Mouse (Mus musculus) cortical plate, adult 2 months (tissue): ENCODE results near the gene Zfyve19. TPM values are rescaled to one million over a fixed set of nuclear protein-coding genes. Genes with fewer than 3 reads are reported as not detected.
A peak's percentile ranks its signal among the peaks of the same experiment; 100 is the strongest.

Experiments
- H3K27ac ChIP-seq: fragments of 200-500 bp; 2 replicates; pipeline ENCODE4 v1.5.1; 2012; ENCODE audit warnings: low read length, control low read depth, inconsistent platforms; ENCODE audit not compliant: insufficient read depth
- H3K4me1 ChIP-seq: fragments of 200-500 bp; 2 replicates; pipeline ENCODE4 v1.6.1; 2011; ENCODE audit warnings: low read length; ENCODE audit not compliant: control insufficient read depth, insufficient read depth
- H3K4me3 ChIP-seq: fragments of 200-500 bp; 2 replicates; pipeline ENCODE4 v1.5.1; 2011; ENCODE audit warnings: mild to moderate bottlenecking, low read length, control low read depth; ENCODE audit not compliant: insufficient read depth
- CTCF ChIP-seq: fragments of 200-500 bp; IDR thresholded peaks from 2 replicates; pipeline ENCODE4 v1.5.1; 2011; ENCODE audit warnings: mild to moderate bottlenecking, control low read depth, low read length; ENCODE audit not compliant: insufficient read depth; ENCODE audit errors: extremely low read depth
- POLR2A ChIP-seq: fragments of 200-500 bp; IDR thresholded peaks from 2 replicates; pipeline ENCODE4 v1.6.1; 2011; ENCODE audit warnings: mild to moderate bottlenecking, low read length, control low read depth; ENCODE audit not compliant: insufficient read depth; ENCODE audit errors: extremely low read depth
- polyA plus RNA-seq: library from polyadenylated mRNA; depleted of rRNA; stranded (reverse); fragments of >200 nt; gene quantifications from 2 replicates; pipeline ENCODE4 v1.2.3, GENCODE M21; 2012

Zfyve19 gene
- polyA plus RNA-seq, 1 experiment, result 52.9 TPM

DNA sequence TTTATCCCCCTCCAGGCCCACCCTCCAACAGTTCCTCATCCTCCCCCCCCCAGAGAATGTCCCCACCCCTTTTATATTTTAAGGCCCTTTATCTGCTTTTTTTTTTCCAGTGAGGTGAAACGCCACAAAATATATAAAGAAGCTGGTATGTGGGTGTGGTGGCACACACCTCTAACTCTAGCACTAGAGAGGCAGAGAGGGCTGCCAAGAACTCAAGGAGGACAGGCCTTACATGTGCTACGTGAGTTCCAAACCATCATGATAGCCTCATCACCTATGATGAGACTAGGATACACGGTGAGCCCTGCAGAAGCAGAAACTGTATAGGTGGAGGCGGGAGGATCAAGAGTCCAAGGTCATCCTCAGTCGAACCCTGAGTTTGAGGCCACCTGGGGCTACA is 17.4 kb upstream of the Zfyve19 start:
- no peak for TF ChIP-seq POLR2A
- no peak for TF ChIP-seq CTCF
- H3K4me1 ChIP-seq, result peaks cover 2% of the 10 kb centered on the region; the same call in 1 of the 2 replicates
- no peak overlapping the region for H3K4me3 ChIP-seq
- no peak overlapping the region for H3K27ac ChIP-seq

- Histone ChIP-seq H3K4me1 (peaks cover 2% of the 10 kb centered on the region; the same call in 1 of the 2 replicates), H3K4me3 (no peak overlapping the region), H3K27ac (no peak overlapping the region)
- TF ChIP-seq POLR2A (no peak), CTCF (no peak)
Measured at GRCm38 (mm10) chr2:119194140-119194539, 14.3 kb upstream of the Zfyve19 start.

DNA sequence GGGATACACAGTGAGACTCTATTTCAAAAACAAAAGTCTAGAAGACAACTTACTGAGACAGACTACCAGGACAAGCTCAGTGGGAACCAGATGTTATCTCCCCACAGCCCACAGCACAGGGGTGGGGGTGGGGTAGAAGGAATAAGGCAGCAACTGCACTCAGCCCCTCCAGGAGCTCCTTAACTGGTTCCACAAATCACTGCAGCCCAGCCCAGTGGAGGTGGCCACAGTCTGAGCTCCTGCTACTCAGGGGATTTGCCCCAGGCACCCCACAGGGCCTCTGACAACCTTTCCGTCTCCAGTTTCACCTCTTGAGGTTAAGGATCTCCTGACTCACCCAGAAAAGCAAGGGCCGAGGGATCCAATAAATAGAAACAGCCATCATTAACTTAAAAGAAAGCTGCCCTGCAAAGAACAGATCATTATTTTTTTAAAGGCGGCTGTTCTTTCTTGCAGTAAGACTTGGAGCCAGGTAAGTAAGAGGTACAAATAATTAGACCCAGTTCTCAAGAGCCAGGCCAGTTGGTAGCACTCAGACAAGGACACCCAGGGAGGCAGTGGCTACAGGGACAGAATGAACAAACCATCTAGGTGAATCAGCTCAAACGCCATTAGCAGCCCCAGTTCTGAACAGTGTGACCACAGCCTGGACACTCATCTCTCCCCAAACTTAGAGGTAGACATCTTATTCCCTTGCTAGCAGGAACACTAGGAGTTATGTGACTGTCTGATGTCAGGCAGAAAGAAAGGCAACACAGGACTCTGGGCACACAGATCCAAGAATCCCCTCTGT is 11.9 kb upstream of the Zfyve19 start:
- Histone ChIP-seq H3K4me1 (peaks cover 5% of the 10 kb centered on the region; the same call in 1 of the 2 replicates), H3K4me3 (no peak overlapping the region), H3K27ac (no peak overlapping the region)
- no peak for TF ChIP-seq CTCF
- TF ChIP-seq POLR2A, result no peak

- H3K4me1 ChIP-seq, result peaks cover 5% of the 10 kb centered on the region; the same call in 1 of the 2 replicates
- no peak overlapping the region for H3K27ac ChIP-seq
- H3K4me3 ChIP-seq, result no peak overlapping the region
- TF ChIP-seq POLR2A, result no peak
Measured at GRCm38 (mm10) chr2:119197493-119197892, 10.9 kb upstream of the Zfyve19 start.

DNA sequence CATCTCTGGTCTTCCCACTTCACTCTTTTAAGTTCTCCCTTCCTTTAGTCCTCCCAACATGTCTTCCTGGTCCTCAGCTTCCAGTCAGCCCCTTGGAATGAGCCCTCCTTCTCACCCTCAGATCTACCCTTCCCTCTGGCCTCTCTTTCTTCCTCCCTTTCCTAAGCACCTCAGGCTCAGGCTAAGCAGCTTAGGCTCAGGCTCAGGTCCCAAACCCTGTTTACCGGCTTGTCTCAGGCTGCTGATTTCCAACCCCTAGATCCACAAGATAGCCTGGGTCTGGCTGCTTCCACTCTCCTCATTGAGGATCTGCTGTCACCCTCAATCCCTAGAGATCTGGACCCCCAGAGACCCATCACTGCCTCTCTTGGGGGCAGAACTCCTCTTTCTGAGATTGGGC is 10.4 kb upstream of the Zfyve19 start:
- Histone ChIP-seq H3K4me3 (no peak overlapping the region), H3K4me1 (peaks cover 5% of the 10 kb centered on the region; the same call in 1 of the 2 replicates), H3K27ac (no peak overlapping the region)
- TF ChIP-seq POLR2A (no peak), CTCF (no peak)

DNA sequence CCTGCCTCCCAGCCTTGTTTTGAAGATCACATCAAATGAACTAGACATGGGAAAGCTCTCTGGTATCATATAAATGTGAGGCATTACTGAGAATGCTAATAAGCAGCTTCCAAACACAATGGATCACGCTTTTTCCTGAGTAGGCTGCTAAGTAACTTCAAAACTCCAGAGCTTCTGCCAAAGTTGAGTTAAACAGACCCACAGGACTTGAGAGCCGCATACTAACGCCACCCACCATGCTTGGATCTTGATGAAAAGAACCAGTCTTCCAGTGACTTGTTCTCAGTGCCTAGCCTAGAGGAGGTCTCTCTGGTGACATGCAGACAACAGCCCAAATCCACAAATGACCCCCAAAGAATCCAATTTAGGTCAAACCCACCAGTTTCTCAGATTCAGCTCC is 9.5 kb upstream of the Zfyve19 start:
- Histone ChIP-seq H3K4me1 (peaks cover 3% of the 10 kb centered on the region; the same call in 1 of the 2 replicates), H3K27ac (no peak overlapping the region), H3K4me3 (no peak overlapping the region)
- TF ChIP-seq CTCF (no peak), POLR2A (no peak)

DNA sequence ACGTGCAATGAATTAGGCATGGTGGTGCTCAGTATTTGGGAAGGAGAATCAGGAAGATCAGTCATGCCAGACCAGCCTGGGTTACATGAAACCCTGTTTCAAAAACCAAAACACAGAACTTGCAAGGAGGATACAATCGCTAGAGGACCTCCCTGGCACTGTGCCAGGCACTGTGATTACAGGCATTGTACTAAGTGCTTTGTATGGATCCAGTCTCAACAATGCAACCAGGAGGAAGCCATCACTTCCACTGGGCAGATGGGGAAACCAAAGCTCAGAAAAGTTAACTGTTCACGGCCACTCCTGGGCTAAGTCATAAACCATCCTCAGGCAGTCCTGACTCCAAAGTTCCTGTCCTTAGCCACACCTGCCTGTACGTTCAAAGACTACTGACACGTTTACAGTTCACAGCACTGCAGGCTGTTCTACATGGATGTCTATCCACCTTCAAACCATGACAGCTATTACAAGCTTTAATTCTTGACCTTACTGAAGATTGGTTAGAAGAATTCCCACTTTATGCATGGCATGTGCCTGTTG is 5.4 kb upstream of the Zfyve19 start:
- Histone ChIP-seq H3K27ac (no peak overlapping the region), H3K4me1 (peaks cover 3% of the 10 kb centered on the region; the same call in 1 of the 2 replicates), H3K4me3 (no peak overlapping the region)
- no peak for TF ChIP-seq POLR2A
- TF ChIP-seq CTCF, result no peak

- no peak overlapping the region for H3K4me3 ChIP-seq
- no peak for TF ChIP-seq POLR2A
- TF ChIP-seq CTCF, result no peak
- no peak overlapping the region for H3K27ac ChIP-seq
- peaks cover 3% of the 10 kb centered on the region; the same call in 1 of the 2 replicates for H3K4me1 ChIP-seq
Measured at GRCm38 (mm10) chr2:119203871-119204460, 4.5 kb upstream of the Zfyve19 start.

DNA sequence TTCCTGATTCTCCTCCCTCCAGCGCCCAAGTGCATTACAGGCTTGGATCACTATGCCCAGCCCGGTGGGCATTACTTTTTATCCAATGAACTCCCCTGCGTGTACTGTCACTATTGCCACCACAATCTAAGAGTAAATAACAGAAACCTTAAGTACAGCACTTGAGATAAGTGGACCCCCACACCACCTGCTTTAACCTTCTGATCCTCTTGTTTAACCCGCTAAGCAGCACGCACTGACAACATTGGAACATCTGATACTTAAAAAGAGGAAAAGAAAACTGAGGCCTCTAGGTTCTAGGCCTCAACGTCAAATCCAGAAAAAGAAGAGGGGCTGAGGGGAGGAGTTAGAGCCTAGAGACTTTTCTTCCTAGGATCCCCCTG is 465 bp upstream of the Zfyve19 start:
- no peaks in the 10 kb centered on the region for H3K4me1 ChIP-seq
- peak overlapping the region; percentile 70 for H3K4me3 ChIP-seq
- TF ChIP-seq CTCF (no peak), POLR2A (no peak)
- H3K27ac ChIP-seq, result peak overlapping the region; percentile 68; the same call in 1 of the 2 replicates

DNA sequence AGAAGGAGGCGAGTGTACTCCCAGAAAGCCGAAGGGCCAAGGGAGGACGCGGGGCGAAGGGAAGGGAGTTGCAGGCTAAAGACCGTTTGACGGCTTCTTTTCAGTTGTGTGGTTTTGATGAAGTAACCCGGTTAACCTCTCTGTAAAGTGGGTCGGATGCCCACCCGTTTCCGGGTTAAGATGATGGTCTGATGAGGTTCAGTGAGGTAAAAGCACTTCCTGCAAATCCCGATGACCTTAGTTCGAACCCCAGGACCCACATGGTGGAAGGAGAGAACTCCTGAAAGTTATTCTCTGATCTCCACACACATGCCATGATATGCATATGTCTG is 725 bp downstream of the Zfyve19 start:
- H3K4me3 ChIP-seq, result peak overlapping the region; percentile 70
- TF ChIP-seq POLR2A (no peak), CTCF (no peak)
- H3K4me1 ChIP-seq, result no peaks in the 10 kb centered on the region
- no peak overlapping the region for H3K27ac ChIP-seq
